Mouse (Mus musculus) erythroblast, embryonic 14.5 days (primary cell): ENCODE results near the gene Cit.

Experiments
- GATA1 ChIP-seq: IDR thresholded peaks from 2 replicates; pipeline ENCODE4 v1.6.1; 2012; ENCODE audit warnings: low read length, inconsistent platforms, mixed read lengths
- TAL1 ChIP-seq: IDR thresholded peaks from 3 replicates; pipeline ENCODE4 v1.6.1; 2012; ENCODE audit warnings: low read length, inconsistent platforms, mixed read lengths

- no peak for TF ChIP-seq GATA1
- TF ChIP-seq TAL1, result no peak
Measured at GRCm38 (mm10) chr5:115897036-115897435, 52.0 kb downstream of the Cit start.
